Mouse (Mus musculus): Measurements from ENCODE around the gene Smtn.

Gene Smtn

GRCm38 (mm10) chr11:3526207-3526606 is 14.2 kb downstream of the Smtn start:
- DNase-seq = no peak

- no peak for DNase-seq
Observed at GRCm38 (mm10) chr11:3525560-3525959, 14.9 kb downstream of the Smtn start.

GRCm38 (mm10) chr11:3523840-3524582 is 16.4 kb downstream of the Smtn start:
- no peak for DNase-seq

- no peak for DNase-seq
Observed at GRCm38 (mm10) chr11:3522285-3523000, 18.0 kb downstream of the Smtn start.

- no peak for DNase-seq
Observed at GRCm38 (mm10) chr11:3521339-3522224, 18.8 kb downstream of the Smtn start.

GRCm38 (mm10) chr11:3520919-3521318 is 19.5 kb downstream of the Smtn start:
- no peak for DNase-seq

GRCm38 (mm10) chr11:3519756-3520398 is 20.5 kb downstream of the Smtn start:
- DNase-seq = no peak

GRCm38 (mm10) chr11:3519051-3519726 is 21.2 kb downstream of the Smtn start:
- no peak for DNase-seq

- no peak for DNase-seq
Observed at GRCm38 (mm10) chr11:3517846-3518732, 22.3 kb downstream of the Smtn start.

GRCm38 (mm10) chr11:3516859-3517845 is 23.3 kb downstream of the Smtn start:
- peak; percentile 61 for DNase-seq

- DNase-seq = no peak
Observed at GRCm38 (mm10) chr11:3516121-3516520, 24.3 kb downstream of the Smtn start.

- no peak for DNase-seq
Observed at GRCm38 (mm10) chr11:3515637-3516036, 24.8 kb downstream of the Smtn start.

- DNase-seq = no peak
Observed at GRCm38 (mm10) chr11:3515216-3515615, 25.2 kb downstream of the Smtn start.

- DNase-seq = peak; percentile 91
Observed at GRCm38 (mm10) chr11:3514529-3515054, 25.8 kb downstream of the Smtn start, which contains the start of gene Selenom. Gene Selenom (plus strand): TSS chr11:3514684.

GRCm38 (mm10) chr11:3513291-3513690 is 27.1 kb downstream of the Smtn start:
- no peak for DNase-seq

GRCm38 (mm10) chr11:3510321-3510720 is 30.1 kb downstream of the Smtn start:
- no peak for DNase-seq

GRCm38 (mm10) chr11:3509181-3510085 is 31.0 kb downstream of the Smtn start:
- DNase-seq = no peak

- DNase-seq = no peak
Observed at GRCm38 (mm10) chr11:3508226-3508625, 32.2 kb downstream of the Smtn start.
